Mouse (Mus musculus): ENCODE measurements around the gene Slc25a21. TPM values are rescaled to one million over a fixed set of nuclear protein-coding genes. Genes with fewer than 3 reads are reported as not detected.

The Slc25a21 gene
- polyA plus RNA-seq, 1 experiment from 2014 or later = 0.27 TPM

DNA sequence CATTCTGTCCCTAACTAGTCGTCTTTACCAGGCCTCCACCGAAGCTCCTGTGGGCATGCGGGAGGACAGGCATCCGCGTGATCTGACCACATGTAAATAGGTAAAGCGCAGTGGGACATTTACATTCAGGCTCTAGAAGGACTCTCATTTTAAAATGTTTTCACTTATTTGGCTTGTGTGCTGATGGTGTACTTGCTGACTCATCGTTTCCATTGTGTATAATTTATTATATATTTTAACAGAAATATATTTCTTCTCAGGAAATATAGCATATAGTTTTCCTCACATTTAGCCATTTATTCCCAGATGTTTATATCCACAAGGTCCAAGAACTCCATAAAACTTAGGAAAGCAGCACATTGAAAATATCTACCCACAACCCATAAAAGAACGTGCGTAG, 526.5 kb downstream of the Slc25a21 start:
- no peak for ATAC-seq (ENCODE audit: insufficient number of reproducible peaks, insufficient read depth, low FRiP score, low read depth)
- H3K27ac ChIP-seq (replicated peaks in 1 of 2; ENCODE audit: control insufficient read depth in 1 of 2, insufficient read depth in 1 of 2, low read depth in 2 of 2, low read length in 2 of 2) = no peak overlapping the region
- no peak overlapping the region for H3K4me2 ChIP-seq (ENCODE audit: low read length)
- no peaks in the 10 kb centered on the region for H3K36me3 ChIP-seq (ENCODE audit: control insufficient read depth, insufficient read depth, low read length)
- 87% methylated on average over 9 of the region's 9 CpGs for WGBS
- no peaks in the 10 kb centered on the region for H3K9me3 ChIP-seq (ENCODE audit: control insufficient read depth, low read length)
- H3K4me3 ChIP-seq (ENCODE audit: control insufficient read depth in 1 of 2, insufficient read depth in 1 of 2, low read depth in 1 of 2, low read length in 2 of 2) = no peak overlapping the region
- H3K9ac ChIP-seq (ENCODE audit: low read length) = no peak overlapping the region
- H3K4me1 ChIP-seq (ENCODE audit: control insufficient read depth in 2 of 2, insufficient read depth in 2 of 2, low read length in 2 of 2) = no peaks in the 10 kb centered on the region; a peak in 1 of 4 replicates
- H3K27me3 ChIP-seq (ENCODE audit: control insufficient read depth, insufficient read depth, low read length) = no peaks in the 10 kb centered on the region; the same call in 1 of the 2 replicates

GRCm38 (mm10) chr12:56669451-56670122, 527.7 kb downstream of the Slc25a21 start:
- WGBS = 82% methylated on average over 9 of the region's 9 CpGs
- Histone ChIP-seq H3K27ac (replicated peaks in 1 of 2; ENCODE audit: control insufficient read depth in 1 of 2, insufficient read depth in 1 of 2, low read depth in 2 of 2, low read length in 2 of 2) (no peak overlapping the region), H3K36me3 (ENCODE audit: control insufficient read depth, insufficient read depth, low read length) (no peaks in the 10 kb centered on the region), H3K4me3 (ENCODE audit: control insufficient read depth in 1 of 2, insufficient read depth in 1 of 2, low read depth in 1 of 2, low read length in 2 of 2) (no peak overlapping the region), H3K4me1 (ENCODE audit: control insufficient read depth in 2 of 2, insufficient read depth in 2 of 2, low read length in 2 of 2) (no peaks in the 10 kb centered on the region; a peak in 1 of 4 replicates), H3K9me3 (ENCODE audit: control insufficient read depth, low read length) (no peaks in the 10 kb centered on the region), H3K27me3 (ENCODE audit: control insufficient read depth, insufficient read depth, low read length) (no peaks in the 10 kb centered on the region; the same call in 1 of the 2 replicates), H3K9ac (ENCODE audit: low read length) (no peak overlapping the region), H3K4me2 (ENCODE audit: low read length) (no peak overlapping the region)
- ATAC-seq (ENCODE audit: insufficient number of reproducible peaks, insufficient read depth, low FRiP score, low read depth) = no peak

Other genes with a start within 250 kb of the Slc25a21 start
- 33.1 and 37.0 TPM in 2 replicates for gene Prps1l3, start 32.9 kb upstream of the Slc25a21 start, polyA plus RNA-seq (2014; fragmentation: Nextera tagmentation; extraction: Ambion mirVana)
- gene Mipol1, start 33.0 kb upstream of the Slc25a21 start, polyA plus RNA-seq (2014; fragmentation: Nextera tagmentation; extraction: Ambion mirVana) = 7.7 and 8.1 TPM in 2 replicates

All from heart, embryonic 14.5 days (tissue).